Mouse (Mus musculus) left cerebral cortex, postnatal 14 days (tissue): ENCODE results near the gene Anapc5. TPM values are rescaled to one million over a fixed set of nuclear protein-coding genes. Genes with fewer than 3 reads are reported as not detected.

Source experiments
- DNase-seq, 2 experiments: peaks; one replicate each; pipeline ENCODE4 v3.0.0; 2021 to 2022; ENCODE audit warnings: low spot score in 2 of 2, mixed read lengths in 1 of 2
- intact Hi-C: fragments of 180-260 bp; cut with DNase I; formaldehyde crosslinking; loops from one replicate; pipeline ENCODE4 v1.15.1; 2025
- total RNA-seq, 2 experiments: library from RNA; stranded (reverse); gene quantifications; 2 replicates each; pipeline ENCODE4 v1.2.3; 2021

The Anapc5 gene
- total RNA-seq, 2 experiments from 2014 or later = 239 to 248 TPM

GRCm38 (mm10) chr5:122802706-122803105, 18.4 kb downstream of the Anapc5 start:
- DNase-seq = no peak
- intact Hi-C loops = no loop called here

- intact Hi-C loops = no loop called here
Observed at GRCm38 (mm10) chr5:122801684-122802083, 19.5 kb downstream of the Anapc5 start.

GRCm38 (mm10) chr5:122800345-122801010, 20.7 kb downstream of the Anapc5 start:
- intact Hi-C loops = no loop called here
- DNase-seq = no peak

More at GRCm38 (mm10) chr5:122801684-122802083, 19.5 kb downstream of the Anapc5 start:
- no peak for DNase-seq

- intact Hi-C loops = no loop called here
- DNase-seq = no peak
Observed at GRCm38 (mm10) chr5:122799379-122800344, 21.5 kb downstream of the Anapc5 start.

GRCm38 (mm10) chr5:122798557-122799378, 22.4 kb downstream of the Anapc5 start:
- intact Hi-C loops = no loop called here
- peak; percentile 87 to 89 for DNase-seq

GRCm38 (mm10) chr5:122797866-122798265, 23.3 kb downstream of the Anapc5 start:
- no peak for DNase-seq
- intact Hi-C loops = no loop called here

GRCm38 (mm10) chr5:122788696-122789095, 32.4 kb downstream of the Anapc5 start:
- intact Hi-C loops = no loop called here
- DNase-seq = no peak

- peak; percentile 57 to 87 for DNase-seq
- intact Hi-C loops = no loop called here
Observed at GRCm38 (mm10) chr5:122786035-122786819, 34.9 kb downstream of the Anapc5 start.

GRCm38 (mm10) chr5:122783726-122784406, 37.3 kb downstream of the Anapc5 start:
- intact Hi-C loops = no loop called here
- peak; percentile 42 to 70 for DNase-seq

GRCm38 (mm10) chr5:122782066-122782465, 39.1 kb downstream of the Anapc5 start:
- no peak for DNase-seq
- intact Hi-C loops = no loop called here

- intact Hi-C loops = no loop called here
Observed at GRCm38 (mm10) chr5:122780791-122781432, 40.2 kb downstream of the Anapc5 start.

GRCm38 (mm10) chr5:122779277-122779834, 41.8 kb downstream of the Anapc5 start, which contains the start of gene Camkk2:
TSS of gene Camkk2 (minus strand) at chr5:122779409.
- DNase-seq = peak; percentile 87 to 88
- intact Hi-C loops = no loop called here

More at GRCm38 (mm10) chr5:122780791-122781432, 40.2 kb downstream of the Anapc5 start:
- no peak for DNase-seq

GRCm38 (mm10) chr5:122778231-122779226, 42.6 kb downstream of the Anapc5 start:
- peak; percentile 34 to 48 for DNase-seq
- intact Hi-C loops = no loop called here

- DNase-seq = peak; percentile 33 to 49
- intact Hi-C loops = no loop called here
Observed at GRCm38 (mm10) chr5:122777322-122777721, 43.8 kb downstream of the Anapc5 start.

- intact Hi-C loops = no loop called here
- no peak for DNase-seq
Observed at GRCm38 (mm10) chr5:122775646-122776286, 45.4 kb downstream of the Anapc5 start.
